Mouse (Mus musculus) cerebellum, adult 9-10 months (tissue): ENCODE measurements around the gene Kansl1.

ENCODE experiments used
- DNase-seq: peaks from one replicate; pipeline ENCODE4 v3.0.0; 2022

Gene Kansl1

DNA sequence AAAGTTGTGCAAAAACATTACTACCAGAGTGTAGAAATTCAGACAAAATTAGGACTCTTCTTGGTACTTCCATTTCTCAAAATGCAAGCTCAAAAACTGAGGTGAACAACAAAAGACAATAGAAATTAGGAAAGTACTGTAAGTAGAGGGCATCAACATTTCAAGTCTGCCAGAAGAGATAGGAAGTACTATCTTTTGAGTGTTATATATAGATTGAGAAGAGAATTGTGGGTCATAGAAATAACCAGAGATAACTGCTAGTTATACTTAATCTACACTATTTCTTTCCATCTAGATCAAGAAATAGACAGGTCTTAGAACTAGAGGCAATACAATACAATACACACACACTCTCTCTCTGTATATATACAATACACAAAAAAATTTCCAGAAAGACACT is 30.2 kb downstream of the Kansl1 start:
- DNase-seq = no peak

DNA sequence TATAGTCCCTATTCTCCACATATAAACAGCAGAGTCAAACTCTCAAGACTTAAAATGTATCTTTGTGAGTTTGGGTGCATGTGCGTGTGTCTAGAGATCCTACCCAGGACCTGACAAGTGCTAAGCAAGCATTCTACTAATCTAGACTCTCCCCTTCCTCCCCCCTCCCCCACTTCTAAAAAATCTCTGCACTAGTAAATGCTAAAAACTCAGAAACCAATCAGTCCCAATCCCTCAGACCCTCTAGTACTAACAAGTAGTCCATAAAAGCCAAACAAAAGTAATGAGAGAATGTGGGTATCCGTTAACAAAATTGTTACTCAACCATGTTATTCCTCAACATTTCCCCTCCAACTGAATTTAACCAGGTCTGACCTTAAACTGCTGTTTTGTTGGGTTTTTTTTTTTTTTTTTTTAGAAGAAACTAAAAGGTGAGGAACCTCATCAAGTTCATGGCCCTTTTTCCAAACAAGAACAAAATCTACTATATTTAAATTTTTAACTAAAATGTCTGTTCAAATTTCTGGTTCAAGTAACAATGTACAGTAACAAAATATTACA is 32.2 kb downstream of the Kansl1 start:
- no peak for DNase-seq

DNA sequence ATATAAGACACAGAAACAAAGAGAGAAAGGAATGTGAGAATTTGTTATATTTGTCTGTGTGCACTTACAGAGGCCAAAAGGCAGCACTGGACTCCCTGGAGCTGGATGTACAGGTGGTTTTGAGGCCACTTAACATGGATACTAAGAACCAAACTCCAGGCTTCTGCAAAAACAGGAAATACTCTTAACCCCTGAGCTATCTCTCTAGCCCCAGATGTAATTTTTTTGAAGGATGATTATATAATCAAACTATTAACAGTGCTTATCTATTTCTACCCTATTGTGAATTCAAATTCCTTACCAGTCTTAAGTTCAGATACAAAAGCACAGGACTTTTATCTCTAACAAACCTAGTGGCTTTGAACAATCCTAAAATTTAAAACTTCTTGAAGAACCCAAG is 32.9 kb downstream of the Kansl1 start:
- DNase-seq = no peak

DNA sequence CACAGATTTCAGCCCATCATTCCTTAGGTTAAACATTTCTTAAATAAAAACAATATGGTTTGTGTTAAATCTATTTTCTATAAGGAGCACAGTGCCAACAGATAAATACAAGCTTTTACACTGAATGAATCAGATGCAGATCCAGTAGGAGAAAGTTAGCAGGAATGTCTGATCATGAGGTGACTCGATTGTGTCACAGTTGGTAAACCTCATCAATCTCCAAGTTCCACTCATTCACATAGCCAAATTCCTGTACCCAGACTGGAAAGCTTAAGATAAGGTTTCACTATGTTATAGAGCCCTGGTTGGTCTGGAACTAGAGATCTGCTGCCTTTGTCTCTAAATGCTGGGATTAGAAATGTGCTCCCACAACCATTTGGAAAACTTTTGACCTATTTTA is 33.5 kb downstream of the Kansl1 start:
- DNase-seq = no peak

DNA sequence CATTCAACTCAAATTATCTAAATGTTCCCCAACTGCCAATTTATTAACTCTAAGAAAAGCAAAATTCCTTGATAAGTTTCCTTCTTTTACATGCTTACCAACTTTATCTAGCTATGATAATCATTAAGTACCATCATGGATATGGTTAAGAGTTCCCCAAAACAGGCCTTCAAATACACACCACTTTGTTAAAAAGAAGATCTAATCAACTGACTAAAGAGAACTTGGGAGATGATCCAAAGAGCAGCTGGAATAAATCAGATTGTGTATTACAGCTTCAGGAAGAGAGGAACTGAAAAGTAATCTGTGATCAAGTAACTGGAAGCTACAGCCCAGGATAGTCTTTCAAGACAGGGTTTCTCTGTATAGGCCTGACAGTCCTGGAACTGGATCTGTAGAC is 36.4 kb downstream of the Kansl1 start:
- DNase-seq = no peak

DNA sequence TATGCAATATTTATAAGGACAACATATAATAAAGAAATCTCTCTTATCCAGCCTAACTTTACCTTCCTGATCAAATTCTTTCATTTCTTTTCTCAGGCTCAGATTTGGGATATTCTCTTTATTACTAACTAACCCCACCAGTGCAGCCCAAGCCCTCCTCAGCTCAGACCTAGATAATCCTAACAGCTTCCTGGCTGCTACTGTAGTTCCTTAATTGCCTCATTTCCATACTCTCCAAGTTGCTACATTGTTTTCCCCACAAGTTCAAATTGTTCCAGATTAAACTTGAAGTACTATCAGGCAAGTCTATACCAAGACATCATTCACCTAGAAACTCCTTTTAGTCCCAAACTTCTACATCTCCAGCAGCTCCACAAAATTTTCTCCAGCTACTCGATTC is 36.9 kb downstream of the Kansl1 start:
- DNase-seq = no peak

DNA sequence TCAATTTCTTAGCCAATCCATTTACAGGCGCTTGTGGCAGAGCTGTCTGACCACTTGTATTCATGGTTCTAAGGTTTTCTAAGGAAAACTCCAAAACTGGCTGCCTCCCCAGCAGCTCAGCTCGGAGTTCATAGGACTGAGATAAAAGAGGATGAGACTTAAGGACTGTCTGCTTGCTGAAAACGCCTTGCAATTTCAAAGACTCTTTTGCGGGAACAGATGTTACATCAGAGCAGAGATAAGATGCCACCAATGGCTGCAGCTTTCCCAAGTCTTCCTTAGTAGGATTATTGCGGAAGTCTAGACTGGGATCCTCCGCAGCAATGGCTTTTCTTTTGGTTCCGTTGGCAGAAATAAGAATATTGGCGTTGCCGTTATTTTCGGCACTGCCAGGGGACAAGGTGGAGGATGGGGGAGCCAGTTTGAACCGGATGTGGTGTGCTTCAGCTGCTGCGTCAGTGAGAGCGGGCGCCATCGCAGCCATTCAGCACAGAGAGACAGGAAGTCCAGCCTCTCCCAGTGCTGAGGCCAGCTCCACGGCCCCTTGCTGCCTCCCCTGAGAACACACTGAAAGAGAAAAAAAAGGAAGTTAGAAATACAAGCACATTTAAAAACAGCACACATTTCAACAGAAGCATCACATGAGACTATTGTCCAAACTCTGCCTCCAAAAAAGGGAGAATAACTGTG is 43.8 kb downstream of the Kansl1 start:
- DNase-seq = no peak

DNA sequence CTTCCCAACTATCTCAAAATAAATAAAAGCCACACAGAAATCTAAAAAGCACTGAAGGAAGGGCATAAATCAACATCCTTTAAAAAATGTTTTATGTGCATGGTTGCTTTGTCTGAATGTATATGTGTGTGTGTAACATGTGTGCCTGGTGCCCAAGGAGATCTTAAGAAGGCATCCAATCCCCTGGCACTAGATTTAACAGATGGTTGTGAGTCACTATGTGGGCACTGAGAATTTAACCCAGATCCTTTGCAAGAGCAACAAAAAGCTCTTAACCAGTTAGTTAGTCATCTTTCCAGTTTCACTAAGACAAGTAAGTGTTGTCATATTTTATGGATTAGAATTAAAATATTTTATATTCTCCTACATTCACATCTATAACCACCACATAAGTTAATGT is 56.4 kb downstream of the Kansl1 start:
- no peak for DNase-seq

DNA sequence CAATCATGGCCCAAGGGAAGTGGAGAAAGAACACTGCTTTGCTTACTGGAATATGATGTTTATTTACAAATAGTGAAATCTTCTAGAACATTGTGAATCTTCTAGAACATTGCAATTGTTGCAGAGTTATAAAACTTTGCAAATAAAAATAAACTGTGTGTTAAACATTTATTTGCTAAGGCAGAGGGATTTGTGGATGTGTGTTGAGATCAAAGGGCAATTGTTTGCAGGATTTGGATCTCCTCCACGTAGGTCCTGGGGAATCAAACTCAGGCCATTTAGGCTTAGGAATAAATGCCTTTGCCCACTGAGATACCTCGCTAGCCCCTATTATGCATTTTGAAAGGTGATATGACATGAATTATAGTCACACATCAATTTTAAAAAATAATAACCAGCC is 61.3 kb downstream of the Kansl1 start:
- DNase-seq = no peak

DNA sequence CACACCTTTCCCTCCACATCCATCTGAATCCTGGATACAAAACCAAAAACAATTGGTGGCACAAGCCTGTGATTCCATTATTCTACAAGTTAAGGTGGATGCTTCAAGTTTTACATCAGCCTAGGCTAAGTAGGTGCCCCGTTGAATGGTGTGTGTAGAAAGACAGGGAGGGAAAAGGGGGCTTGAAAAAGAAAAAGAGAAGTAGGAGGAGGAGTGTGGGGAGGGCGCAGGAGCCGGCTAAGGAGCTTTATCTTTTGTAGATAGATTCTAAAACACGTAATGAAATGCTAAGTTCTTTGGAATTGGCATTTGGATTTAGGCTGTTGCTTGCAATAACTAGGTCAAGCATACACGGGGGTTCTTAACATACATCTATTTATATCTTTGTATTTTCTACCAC is 67.7 kb downstream of the Kansl1 start:
- DNase-seq = no peak

DNA sequence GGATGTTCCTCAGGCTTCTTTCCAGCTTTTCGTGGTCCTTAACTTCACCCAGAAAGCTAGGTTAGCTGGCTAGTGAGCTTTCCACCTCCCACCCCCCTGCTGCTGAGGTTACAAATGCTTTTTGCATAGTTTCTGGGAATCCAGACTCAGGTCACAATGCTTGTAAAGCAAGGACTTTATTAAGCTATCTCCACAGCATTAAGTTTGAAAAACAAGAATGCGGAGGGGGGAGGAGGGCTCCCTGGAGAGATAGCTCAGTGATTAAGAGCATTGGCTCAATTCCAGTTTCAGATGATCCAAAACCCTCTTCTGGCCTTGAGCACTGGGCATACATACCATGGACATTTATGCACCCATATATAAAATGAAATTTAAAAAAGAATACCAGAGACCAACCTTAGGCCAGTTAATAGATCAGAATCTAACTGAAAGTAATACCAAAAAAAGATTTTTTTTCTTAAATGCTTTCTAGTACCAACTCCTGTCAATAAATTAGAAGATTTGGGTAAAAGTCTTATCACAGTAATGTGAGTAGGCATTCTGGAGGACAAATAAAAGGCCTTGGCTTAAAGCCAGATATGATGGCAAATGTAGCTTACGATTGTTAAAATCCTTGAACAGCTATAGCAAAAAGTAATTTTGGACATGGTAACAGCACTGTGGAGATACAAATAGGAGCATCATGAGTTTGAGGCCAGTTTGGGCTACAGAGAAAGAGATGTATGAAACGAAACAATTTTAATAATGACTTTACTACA is 69.0 kb downstream of the Kansl1 start:
- DNase-seq = peak; percentile 58

DNA sequence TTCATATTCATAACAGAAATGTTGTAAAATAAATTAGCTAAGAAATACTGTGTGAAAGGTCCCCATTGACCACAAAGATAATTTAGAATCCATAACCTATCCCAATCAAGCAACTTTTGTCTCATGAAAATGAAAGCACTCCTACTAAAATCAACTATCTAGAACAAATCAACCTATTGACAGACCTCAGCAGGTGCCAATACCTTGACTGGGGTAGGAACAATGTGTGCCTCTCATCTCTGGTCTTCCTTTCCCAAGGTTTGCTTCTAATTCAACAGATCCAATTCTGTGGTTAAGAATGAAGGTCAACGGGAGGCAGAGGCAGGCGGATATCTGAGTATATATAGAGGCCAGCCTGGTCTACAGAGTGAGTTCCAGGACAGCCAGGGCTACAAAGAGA is 73.0 kb downstream of the Kansl1 start:
- DNase-seq = no peak

DNA sequence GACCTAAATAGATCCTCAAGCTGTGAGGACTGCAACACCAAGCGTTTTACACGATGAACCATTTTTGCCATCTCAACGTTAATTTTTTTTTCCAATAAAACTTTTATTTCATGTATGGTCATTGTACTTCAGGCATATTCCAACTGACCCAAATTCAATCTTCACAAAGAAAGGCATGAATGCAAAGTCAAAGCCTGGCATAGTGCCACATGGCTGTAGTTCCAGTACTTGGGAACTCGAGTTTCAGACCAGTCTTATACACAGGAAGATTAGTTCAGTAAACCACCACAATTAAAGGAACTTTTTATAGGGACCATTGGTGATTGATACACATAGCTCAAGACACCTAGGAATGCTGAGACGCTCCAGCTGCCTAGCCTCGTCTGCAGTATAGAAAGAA is 75.5 kb downstream of the Kansl1 start:
- peak; percentile 49 for DNase-seq

DNA sequence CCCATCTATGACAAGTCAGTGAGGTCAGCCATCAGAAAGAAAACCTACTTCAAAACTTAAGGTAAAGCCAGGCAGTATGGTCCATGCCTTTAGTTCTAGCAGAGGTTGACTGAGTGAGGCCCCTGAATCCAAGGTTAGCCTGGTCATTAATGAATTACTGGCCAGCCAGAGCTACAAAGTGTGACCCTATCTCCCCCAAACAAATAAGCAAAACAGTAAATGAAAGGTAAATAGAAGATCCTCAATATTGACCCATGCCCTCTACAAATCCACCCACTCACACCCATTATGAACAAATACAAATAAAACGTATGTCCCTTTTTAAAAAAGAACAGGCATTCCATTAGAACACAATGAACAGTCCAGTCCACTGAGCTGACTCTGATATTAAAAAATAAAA is 76.5 kb downstream of the Kansl1 start:
- DNase-seq = no peak

DNA sequence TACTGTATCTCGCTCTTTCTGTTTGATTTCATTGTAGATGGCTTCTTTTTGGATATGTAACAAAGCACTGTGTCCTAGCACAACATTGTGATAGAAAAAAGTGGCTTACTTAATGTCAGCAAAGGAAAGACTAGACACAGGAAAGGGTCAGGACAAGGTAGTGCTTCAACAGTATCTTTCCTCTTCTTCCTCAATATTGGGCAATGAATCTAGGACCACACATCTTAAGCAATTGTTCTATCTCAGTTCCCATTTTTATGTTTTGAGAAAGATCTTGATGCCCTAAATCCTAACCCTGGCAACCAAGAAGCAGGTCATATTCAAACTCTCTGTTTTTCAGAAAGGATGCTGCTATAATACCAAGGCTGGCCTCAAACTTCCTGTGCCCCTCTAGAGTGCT is 81.4 kb downstream of the Kansl1 start:
- no peak for DNase-seq

DNA sequence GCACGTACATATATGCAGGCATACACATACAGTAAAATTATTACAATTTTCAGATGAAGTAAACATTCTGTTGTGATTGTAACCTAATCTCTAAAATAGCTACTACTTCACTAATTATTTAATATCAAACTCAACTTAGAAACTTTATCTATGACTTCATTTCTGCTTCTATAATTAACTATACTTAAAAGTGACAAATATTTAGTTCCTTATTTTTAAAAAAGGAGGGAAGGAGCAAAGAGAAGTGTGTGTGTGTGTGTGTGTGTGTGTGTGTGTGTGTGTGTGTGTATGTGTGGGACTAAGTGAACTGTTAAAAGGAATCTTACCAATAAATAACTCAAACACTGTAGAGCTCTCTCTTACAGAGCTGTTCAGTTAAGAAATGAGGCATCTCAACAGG is 82.1 kb downstream of the Kansl1 start:
- DNase-seq = no peak

DNA sequence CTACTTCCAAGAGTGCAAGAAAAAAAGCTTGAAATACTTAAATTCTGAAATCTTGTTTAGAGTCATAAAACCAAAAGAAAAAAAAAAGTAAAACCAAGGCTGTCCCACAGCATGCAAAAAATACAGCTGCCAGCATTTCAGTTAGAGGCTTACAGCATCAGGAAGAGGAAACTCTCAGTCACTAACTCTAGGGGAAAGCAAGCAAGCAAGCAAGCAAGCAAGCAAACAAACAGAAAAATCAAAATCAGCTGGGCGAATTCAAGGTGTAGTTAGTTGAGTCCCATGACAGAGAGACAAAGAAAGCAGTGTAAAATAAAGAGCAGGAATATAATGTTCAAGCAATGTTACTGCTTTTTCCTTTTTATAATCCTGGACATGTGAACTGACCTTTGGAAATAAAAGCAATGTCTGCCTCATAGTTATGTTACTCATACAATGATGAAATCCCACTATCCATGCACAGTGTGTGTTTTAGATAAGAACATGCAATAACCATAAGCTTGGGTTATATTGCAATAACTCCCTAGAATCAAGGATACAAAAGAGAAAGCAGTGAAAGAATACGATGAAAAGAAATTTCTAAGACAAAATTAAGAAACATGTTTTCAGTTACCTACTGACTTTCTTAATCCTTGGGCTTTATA is 85.4 kb downstream of the Kansl1 start:
- DNase-seq = no peak

DNA sequence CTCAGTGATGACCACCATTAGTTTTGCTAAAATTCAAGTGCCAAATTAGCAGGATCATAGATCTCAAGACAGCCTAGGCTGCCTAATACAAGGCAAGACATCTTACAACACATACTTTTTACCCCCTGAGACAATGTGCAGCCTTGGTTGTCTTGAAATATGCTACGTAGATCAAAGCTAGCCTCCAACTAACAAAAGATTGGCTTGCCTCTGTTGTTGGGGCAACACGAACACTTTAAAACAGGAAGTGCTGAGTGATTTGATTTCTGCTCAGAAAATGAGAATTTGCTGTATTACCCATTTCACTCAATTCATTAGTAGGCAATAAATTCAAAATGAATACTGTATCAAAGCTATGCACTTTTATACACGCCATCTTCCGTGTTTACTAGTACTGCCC is 86.8 kb downstream of the Kansl1 start:
- DNase-seq = no peak

DNA sequence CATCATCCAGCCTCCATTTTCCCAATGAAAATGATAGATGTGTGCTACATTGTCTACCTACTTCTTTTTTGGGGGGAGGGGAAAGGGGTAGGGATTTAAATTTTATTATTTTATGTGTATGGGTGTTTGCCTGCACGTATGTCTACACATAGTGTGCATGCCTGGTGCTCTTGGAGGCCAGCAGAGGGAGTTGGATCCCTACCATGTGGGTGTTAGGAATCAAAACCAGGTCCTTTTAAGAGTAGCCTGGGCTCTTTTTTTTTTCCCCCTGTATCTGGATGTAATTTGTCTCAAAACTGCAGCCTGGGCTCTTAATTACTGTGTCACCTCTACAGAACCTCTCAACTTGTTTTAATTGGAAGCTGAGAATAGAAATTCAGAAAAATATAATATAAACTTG is 89.0 kb downstream of the Kansl1 start:
- DNase-seq = no peak

DNA sequence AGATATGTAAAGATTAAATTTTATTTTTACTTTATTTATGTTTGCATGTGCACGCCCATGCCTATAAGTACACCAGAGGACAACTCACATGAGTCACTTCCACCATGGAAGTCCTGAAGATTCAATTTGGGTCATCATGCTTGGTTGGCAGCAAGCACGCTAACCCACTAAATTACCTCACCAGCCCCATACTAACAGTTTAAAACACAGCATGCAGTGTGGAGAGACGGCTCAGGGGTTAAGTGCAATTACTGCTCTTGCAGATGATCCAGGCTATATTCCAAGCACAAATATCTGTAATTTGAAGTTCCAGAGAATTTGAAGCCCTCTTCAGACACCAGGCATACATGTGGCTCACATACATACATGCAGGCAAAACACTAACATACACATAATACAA is 92.4 kb downstream of the Kansl1 start:
- no peak for DNase-seq

DNA sequence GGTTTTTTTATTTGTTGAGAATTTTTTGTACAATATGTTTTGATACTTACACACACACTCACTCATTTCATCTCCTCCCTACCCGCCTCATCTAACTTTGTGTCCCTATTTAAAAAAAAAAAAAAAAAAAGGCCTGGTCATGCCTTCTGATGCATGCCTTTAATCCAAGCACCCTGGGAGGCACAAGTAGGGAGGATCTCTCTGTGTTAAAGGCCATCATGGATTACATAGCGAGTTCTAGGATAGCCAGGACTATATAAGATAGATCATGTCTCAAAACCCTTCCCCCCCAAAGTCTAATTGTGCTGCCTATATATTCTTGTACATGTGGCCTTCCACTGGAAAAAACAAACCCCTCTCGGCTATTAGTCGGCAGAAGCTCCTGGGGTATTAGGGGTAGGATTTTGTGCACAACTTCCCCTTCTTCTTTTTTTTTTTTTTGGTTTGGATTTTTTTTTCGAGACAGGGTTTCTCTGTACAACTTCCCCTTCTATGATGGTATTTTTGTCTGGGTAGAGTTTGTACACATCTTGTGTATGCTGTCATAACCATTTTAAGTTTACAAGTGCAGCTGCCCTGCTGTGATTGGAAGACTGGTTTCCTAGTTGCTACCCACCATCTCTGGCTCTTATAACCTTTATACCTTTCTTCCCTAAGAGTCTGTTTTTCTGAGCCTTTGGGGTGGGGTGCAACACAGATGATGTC is 101.0 kb downstream of the Kansl1 start:
- DNase-seq = no peak

DNA sequence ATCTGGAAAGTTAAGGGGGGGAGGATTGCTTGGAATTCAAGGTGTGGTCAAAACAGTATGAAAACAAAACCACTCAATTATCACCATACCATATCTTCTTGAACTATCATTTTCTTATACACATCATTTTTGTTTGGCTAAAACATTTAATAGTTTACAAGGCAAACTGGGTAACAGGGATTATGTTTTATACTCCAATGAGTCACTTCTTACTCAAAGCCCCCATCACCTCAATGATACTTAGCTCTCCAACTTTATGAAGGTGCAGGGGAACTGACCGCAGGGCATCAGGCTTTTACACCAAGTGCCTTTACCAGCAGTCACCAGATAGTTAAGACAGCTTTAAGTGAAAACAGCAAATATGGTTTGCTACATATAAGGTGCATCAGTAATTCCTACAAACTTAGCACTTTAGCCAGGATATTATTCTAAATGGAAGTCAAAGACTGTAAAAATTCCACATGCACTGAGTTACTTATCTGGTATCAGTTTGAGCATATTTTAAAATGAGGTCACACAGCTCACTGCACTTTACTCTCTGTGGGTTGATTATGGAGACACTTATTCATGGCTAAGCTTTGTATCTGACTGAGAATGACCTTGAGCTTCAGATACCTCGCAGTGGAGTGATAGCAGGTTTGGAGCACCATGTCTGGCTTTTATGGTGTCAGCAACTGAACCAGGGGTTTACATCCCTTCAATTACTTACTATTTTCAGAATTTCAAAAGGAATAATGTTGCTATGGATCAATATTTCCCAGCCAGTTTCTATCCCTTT is 104.6 kb downstream of the Kansl1 start:
- no peak for DNase-seq

DNA sequence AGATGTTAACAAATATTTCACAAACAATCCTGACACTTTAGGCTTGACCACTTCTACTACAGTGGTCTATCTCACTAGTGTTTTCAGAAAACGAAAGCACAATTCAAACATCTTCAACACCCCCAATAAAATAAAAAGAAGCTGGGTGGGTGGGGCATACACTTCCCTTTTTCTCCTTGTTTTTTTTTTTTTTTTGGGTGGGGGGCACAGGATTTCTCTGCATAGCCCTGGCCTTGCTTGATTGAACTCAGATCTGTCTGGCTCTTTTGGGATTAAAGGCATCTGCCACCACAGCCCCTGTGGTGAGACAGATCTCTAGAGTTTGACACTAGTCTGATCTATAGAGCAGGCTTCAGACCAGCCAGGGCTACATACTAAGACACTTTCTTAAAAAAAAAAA is 106.0 kb downstream of the Kansl1 start:
- DNase-seq = no peak
